Mouse (Mus musculus) testis, adult 2 months (tissue): Measurements from ENCODE around the gene Xntrpc.
A peak's percentile ranks its signal among the peaks of the same experiment; 100 is the strongest.

Experiments used
- CTCF ChIP-seq: fragments of 200-500 bp; IDR thresholded peaks from 2 replicates; pipeline ENCODE4 v1.5.1; 2012; ENCODE audit warnings: low read depth, mild to moderate bottlenecking, inconsistent platforms, low read length, moderate library complexity; ENCODE audit not compliant: control insufficient read depth, insufficient read depth, insufficient replicate concordance
- POLR2A ChIP-seq: fragments of 200-500 bp; IDR thresholded peaks from 2 replicates; pipeline ENCODE4 v1.6.1; 2012; ENCODE audit warnings: low read depth, mild to moderate bottlenecking, inconsistent platforms, low read length, moderate library complexity; ENCODE audit not compliant: control insufficient read depth

DNA sequence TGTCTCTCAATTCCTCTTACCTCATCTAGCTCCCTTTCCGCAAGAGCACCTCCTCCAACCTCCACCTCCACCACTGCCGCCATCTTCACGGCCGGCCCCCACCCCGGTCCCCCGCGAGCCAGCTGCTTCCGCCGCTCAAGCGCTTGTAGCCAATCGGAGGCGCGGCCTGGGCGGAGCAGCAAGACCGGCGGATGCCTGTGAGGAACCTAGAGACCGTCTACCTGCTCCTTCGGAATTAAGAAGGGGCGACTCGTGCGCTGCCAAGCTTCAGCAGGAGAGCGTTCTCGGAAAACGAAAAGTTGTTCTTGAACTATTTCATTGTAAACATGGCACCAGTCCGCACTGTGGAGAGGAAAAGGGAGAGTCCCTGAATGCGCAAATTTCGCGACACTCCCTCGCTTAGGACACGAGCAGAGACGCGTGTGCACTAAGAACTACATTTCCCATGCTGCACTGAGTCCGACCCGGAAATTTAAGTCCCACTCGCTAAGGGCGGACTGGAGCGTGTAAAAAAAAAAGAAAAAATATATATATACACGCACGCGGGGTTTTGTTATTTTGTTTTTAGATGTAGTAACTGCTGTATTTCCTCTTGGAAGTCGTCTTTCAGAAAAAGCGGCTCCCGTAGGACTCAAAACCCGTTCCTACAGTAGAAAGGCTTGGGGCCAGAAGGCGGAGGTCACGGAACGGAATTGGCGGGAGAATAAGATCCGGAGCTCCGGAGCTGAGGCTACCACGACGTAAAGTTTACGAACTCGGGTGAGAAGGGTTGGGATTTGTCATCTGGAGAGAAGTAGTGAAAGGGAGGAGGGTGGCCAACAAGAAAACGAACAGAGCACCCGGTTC lies at the start of gene Xntrpc, which contains the start of the genes Rnf121 and Xndc1:
- TF ChIP-seq CTCF (no peak), POLR2A (peak; percentile 77)
